Comparison of ENCODE assay signal across 8 mouse cellular contexts in the genomic region with DNA sequence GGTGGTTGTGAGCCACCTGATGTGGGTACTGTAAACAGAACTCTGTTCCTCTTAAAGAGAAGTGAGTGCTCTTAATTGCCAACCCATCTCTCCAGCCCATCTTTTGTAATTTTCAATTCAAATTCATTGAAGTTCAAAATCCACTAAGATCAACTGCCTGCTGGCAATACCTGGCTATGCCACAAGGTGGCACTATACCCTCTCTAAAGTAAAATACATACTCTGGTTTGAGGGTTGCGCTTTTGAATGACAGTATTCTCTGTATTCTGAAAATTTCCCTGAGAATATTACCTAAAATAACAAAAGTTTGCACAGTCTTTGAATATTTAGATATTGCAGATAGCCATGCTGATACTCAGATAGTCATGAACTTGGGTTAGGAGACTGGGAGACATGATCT. TPM values are rescaled to one million over a fixed set of nuclear protein-coding genes. Genes with fewer than 3 reads are reported as not detected.
A peak's percentile ranks its signal among the peaks of the same experiment; 100 is the strongest.
DNase-seq lines count a peak whose midpoint lies in the region; ATAC-seq and TF ChIP-seq lines count a peak whose summit lies in the region.

No protein-coding gene starts in this region.

- 0 out of 2 replicates have a peak, but pooled peaks have one; percentile 12 for ATAC-seq in kidney, embryonic 16.5 days (ENCODE audit: low FRiP score, low TSS enrichment)
- ATAC-seq in liver, postnatal 0 days, result no peak

- no peak overlapping the region for H3K9ac ChIP-seq in kidney, embryonic 16.5 days (replicated peaks; ENCODE audit: low read length)
- no peak overlapping the region for H3K9ac ChIP-seq in liver, postnatal 0 days (replicated peaks)

- peak; percentile 85 for TF ChIP-seq CTCF in liver, postnatal 0 days (IDR thresholded peaks at IDR 0.05; ENCODE audit: low read depth)

- H3K4me2 ChIP-seq in kidney, embryonic 16.5 days (replicated peaks; ENCODE audit: low read depth, low read length), result no peak overlapping the region
- no peak overlapping the region for H3K4me2 ChIP-seq in liver, postnatal 0 days (ENCODE audit: low read depth, low read length)

- no peaks in the 10 kb centered on the region for H3K27me3 ChIP-seq in kidney, embryonic 16.5 days (ENCODE audit: insufficient read depth, low read length)
- no peaks in the 10 kb centered on the region for H3K27me3 ChIP-seq in liver, postnatal 0 days (ENCODE audit: insufficient read depth, low read length)

- WGBS in kidney, embryonic 16.5 days, result 42% methylated on average over 1 of the region's 1 CpGs
- WGBS in liver, postnatal 0 days (ENCODE audit: insufficient replicate concordance), result 37% methylated on average over 1 of the region's 1 CpGs

- no peak overlapping the region for H3K4me3 ChIP-seq in kidney, embryonic 16.5 days (ENCODE audit: low read length)
- no peak overlapping the region for H3K4me3 ChIP-seq in liver, postnatal 0 days (ENCODE audit: low read depth, low read length)

- H3K27ac ChIP-seq in kidney, embryonic 16.5 days (ENCODE audit: low read length), result no peak overlapping the region
- H3K27ac ChIP-seq in liver, postnatal 0 days (ENCODE audit: low read depth), result no peak overlapping the region

- peaks cover 23% of the 10 kb centered on the region for H3K36me3 ChIP-seq in kidney, embryonic 16.5 days (ENCODE audit: insufficient read depth, low read length)
- no peaks in the 10 kb centered on the region for H3K36me3 ChIP-seq in liver, postnatal 0 days (replicated peaks; ENCODE audit: insufficient read depth, low read length)

- no peaks in the 10 kb centered on the region for H3K9me3 ChIP-seq in kidney, embryonic 16.5 days (ENCODE audit: low read length)
- H3K9me3 ChIP-seq in liver, postnatal 0 days (ENCODE audit: low read length), result no peaks in the 10 kb centered on the region

- no peak for TF ChIP-seq EP300 in liver, postnatal 0 days (IDR thresholded peaks at IDR 0.05; ENCODE audit: low read depth)

- H3K4me1 ChIP-seq in kidney, embryonic 16.5 days (ENCODE audit: insufficient read depth, low read length), result no peaks in the 10 kb centered on the region
- 0 out of 2 replicates have a peak, but pooled peaks cover 2% of the 10 kb centered on the region for H3K4me1 ChIP-seq in liver, postnatal 0 days (ENCODE audit: insufficient read depth)

- DNase-seq in 3134 (ENCODE audit: extremely low read depth, insufficient read length, low spot score) (peak; percentile 5), MN1 (ENCODE audit: low spot score) (peak; percentile 84)
- DNase-seq in cerebellum, adult 9-10 months, result peak; percentile 71
- peak; percentile 81 to 86 for DNase-seq in frontal cortex, postnatal 36 days (ENCODE audit: low spot score in 2 of 2)
- peak; percentile 75 for DNase-seq in liver, postnatal 0 days
- peak; percentile 56 for DNase-seq in ovary, postnatal 10 days (ENCODE audit: low spot score)
- peak; percentile 68 for DNase-seq in thymus, postnatal 14 days

RNA-seq across cellular contexts. Expression of a gene that starts 18.4 kb away (rescaled TPM):
- polyA plus RNA-seq in kidney, embryonic 16.5 days (2015; fragmentation: Nextera tagmentation; extraction: Ambion mirVana), result 18.0 and 20.7 TPM in 2 replicates
- 1.2 and 1.5 TPM in 2 replicates for polyA plus RNA-seq in liver, postnatal 0 days (2015; fragmentation: Nextera tagmentation; extraction: Ambion mirVana)

RNA-seq across cellular contexts. Expression of a gene that starts 28.1 kb away (rescaled TPM):
- polyA plus RNA-seq in kidney, embryonic 16.5 days (2015; fragmentation: Nextera tagmentation; extraction: Ambion mirVana), result 128 and 147 TPM in 2 replicates
- 145 and 149 TPM in 2 replicates for polyA plus RNA-seq in liver, postnatal 0 days (2015; fragmentation: Nextera tagmentation; extraction: Ambion mirVana)

RNA-seq across cellular contexts. Expression of a gene that starts 36.1 kb away (rescaled TPM):
- 0.13 and 0.14 TPM in 2 replicates for polyA plus RNA-seq in kidney, embryonic 16.5 days (2015; fragmentation: Nextera tagmentation; extraction: Ambion mirVana)
- polyA plus RNA-seq in liver, postnatal 0 days (2015; fragmentation: Nextera tagmentation; extraction: Ambion mirVana), result 129 and 137 TPM in 2 replicates

Comparison
In these comparisons a context has a peak if more than half of its experiments do, and no peak if none do; other contexts are left out.
1. DNase-seq: peak in every context shown above with its lines; median percentile 84 in MN1; 84 in frontal cortex, postnatal 36 days; 75 in liver, postnatal 0 days; 71 in cerebellum, adult 9-10 months; 68 in thymus, postnatal 14 days; 56 in ovary, postnatal 10 days; 5 in 3134.
2. RNA of a gene that starts 36.1 kb away (polyA plus RNA-seq): 129 to 137 TPM in liver, postnatal 0 days; 0.13 to 0.14 TPM in kidney, embryonic 16.5 days; every median in the first group is over 100 times any median in the second.